Mouse (Mus musculus) kidney, postnatal 0 days (tissue): ENCODE measurements around the gene Usp6nl. TPM values are rescaled to one million over a fixed set of nuclear protein-coding genes. Genes with fewer than 3 reads are reported as not detected.

Experiments
- ATAC-seq: fragments of 200-750 bp; cut with Nextera tagmentation; replicated peaks from 2 replicates; pipeline ENCODE4 v1.8.0; 2017; ENCODE audit warnings: low read depth, moderate number of reproducible peaks, moderate TSS enrichment, moderate library complexity; ENCODE audit not compliant: low FRiP score
- DNase-seq: peaks from one replicate; pipeline ENCODE4 v3.0.0-alpha.2; 2016; ENCODE audit warnings: low spot score
- H3K27ac ChIP-seq: fragments of 300-500 bp; sonication (generic); 2 replicates; pipeline ENCODE4 v1.5.1; 2014; ENCODE audit warnings: mild to moderate bottlenecking
- H3K27me3 ChIP-seq: fragments of 300-500 bp; sonication (generic); 2 replicates; pipeline ENCODE4 v1.6.1; 2014; ENCODE audit warnings: low read length, mixed read lengths; ENCODE audit not compliant: insufficient read depth
- H3K36me3 ChIP-seq: fragments of 300-500 bp; sonication (generic); 2 replicates; pipeline ENCODE4 v1.6.1; 2014; ENCODE audit warnings: low read length, mixed read lengths; ENCODE audit not compliant: insufficient read depth
- H3K4me1 ChIP-seq: fragments of 300-500 bp; sonication (generic); replicated peaks from 2 replicates; pipeline ENCODE4 v1.6.1; 2014; ENCODE audit warnings: antibody characterized with exemption, low read length, mixed read lengths; ENCODE audit not compliant: insufficient read depth
- H3K4me2 ChIP-seq: fragments of 300-500 bp; sonication (generic); 2 replicates; pipeline ENCODE4 v1.6.1; 2014; ENCODE audit warnings: mild to moderate bottlenecking, low read length, moderate library complexity, mixed read lengths
- H3K4me3 ChIP-seq: fragments of 300-500 bp; sonication (generic); replicated peaks from 2 replicates; pipeline ENCODE4 v1.5.1; 2014; ENCODE audit warnings: low read depth, low read length
- H3K9ac ChIP-seq: fragments of 300-500 bp; sonication (generic); 2 replicates; pipeline ENCODE4 v1.6.1; 2014; ENCODE audit warnings: low read depth, low read length
- H3K9me3 ChIP-seq: fragments of 300-500 bp; sonication (generic); replicated peaks from 2 replicates; pipeline ENCODE4 v1.6.1; 2016; ENCODE audit warnings: low read length, inconsistent platforms, mixed read lengths
- CTCF ChIP-seq: IDR thresholded peaks from 2 replicates; pipeline ENCODE4 v1.5.1; 2016; ENCODE audit warnings: antibody characterized with exemption, low read depth, mild to moderate bottlenecking, moderate library complexity
- WGBS: fragments of 180-500 bp; shearing (Covaris S2); extraction: QIAGEN DNeasy Blood & Tissue Kit; methylation state at CpG from one replicate; pipeline ENCODE4 v1.1.7; 2014; 5-methylcytosine and 5-hydroxymethylcytosine counted together
- polyA plus RNA-seq: library from polyadenylated mRNA; unstranded; fragments of >200 nt; fragmentation: Nextera tagmentation; extraction: Ambion mirVana; gene quantifications from 2 replicates; pipeline ENCODE4 v1.2.1, GENCODE M21; 2015

The Usp6nl gene
- polyA plus RNA-seq, 1 experiment from 2014 or later: 9.8 TPM

DNA sequence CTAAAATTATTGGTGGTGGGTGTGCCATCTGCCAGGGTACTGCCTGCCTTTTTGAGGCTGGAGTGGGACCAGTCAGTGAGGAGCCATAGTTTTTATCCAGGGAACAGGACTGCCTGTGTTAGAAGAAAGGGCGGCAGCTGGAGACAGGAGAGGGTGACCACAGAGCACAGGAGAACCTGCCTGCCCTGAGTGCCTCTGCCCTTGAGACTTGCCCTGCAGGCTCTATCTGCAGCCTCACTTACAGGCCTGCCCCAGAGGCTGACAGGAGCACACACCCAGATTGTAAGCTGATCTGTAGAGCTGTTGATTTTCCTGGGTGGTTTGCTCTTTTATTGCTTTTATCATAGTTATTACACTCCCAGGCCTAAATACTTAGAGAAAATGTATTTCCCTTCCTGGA, 85.2 kb downstream of the Usp6nl start:
- Histone ChIP-seq H3K4me3 (no peak overlapping the region), H3K9ac (no peak overlapping the region), H3K4me2 (no peak overlapping the region), H3K9me3 (no peaks in the 10 kb centered on the region), H3K27me3 (no peaks in the 10 kb centered on the region), H3K4me1 (no peaks in the 10 kb centered on the region), H3K36me3 (no peaks in the 10 kb centered on the region), H3K27ac (0 out of 2 replicates have a peak overlapping the region, but pooled peaks have one; percentile 10)
- no peak for DNase-seq
- TF ChIP-seq CTCF: no peak
- no peak for ATAC-seq
- WGBS: 59% methylated on average over 1 of the region's 1 CpGs

DNA sequence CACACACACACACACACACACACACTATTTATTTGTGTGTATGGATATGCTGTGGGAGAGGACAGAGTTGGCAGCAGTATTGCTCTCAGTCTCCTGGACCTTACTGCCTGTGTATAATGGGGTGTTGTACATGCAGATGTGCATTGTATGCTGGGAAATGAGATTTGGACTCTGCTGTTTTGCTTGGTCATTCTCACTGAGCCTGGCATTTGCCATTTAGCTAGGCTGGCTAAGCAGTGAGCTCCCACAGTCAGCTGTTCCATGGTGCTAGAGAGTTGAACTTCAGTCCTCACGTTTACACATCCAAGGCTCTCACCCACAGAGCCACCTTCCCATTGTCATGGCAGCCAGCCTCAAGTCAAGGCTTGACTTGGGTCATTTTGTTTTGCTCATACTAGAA, 90.2 kb downstream of the Usp6nl start:
- WGBS: 77% methylated on average over 1 of the region's 1 CpGs
- ATAC-seq: 0 out of 2 replicates have a peak, but pooled peaks have one; percentile 33
- peaks cover 5% of the 10 kb centered on the region for H3K36me3 ChIP-seq

DNA sequence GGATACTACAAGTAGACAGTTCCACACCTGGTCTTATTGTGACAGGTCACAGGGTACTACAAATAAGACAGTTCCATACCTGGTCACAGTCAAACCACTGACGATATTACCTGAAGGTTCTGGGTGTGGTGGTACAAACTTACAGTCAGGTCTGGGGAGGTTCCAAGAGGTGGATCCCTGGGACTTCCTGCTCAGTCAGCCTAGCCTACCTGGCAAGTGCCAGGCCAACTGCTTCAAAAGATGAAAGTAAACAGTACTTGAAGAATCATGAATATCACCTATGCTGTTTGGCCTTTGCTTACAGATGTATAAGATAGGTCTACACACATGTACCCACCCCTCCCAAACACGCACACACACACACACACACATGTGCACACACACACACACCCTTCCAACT, 91.3 kb downstream of the Usp6nl start:
- no peak overlapping the region for H3K9ac ChIP-seq
- 88% methylated on average over 2 of the region's 2 CpGs for WGBS
- no peak for ATAC-seq

More for the DNA sequence above, 90.2 kb downstream of the Usp6nl start:
- no peaks in the 10 kb centered on the region for H3K4me1 ChIP-seq
- H3K27ac ChIP-seq: no peak overlapping the region
- H3K4me2 ChIP-seq: no peak overlapping the region
- H3K9ac ChIP-seq: no peak overlapping the region
- H3K9me3 ChIP-seq: no peaks in the 10 kb centered on the region
- H3K4me3 ChIP-seq: no peak overlapping the region
- H3K27me3 ChIP-seq: no peaks in the 10 kb centered on the region
- no peak for TF ChIP-seq CTCF
- no peak for DNase-seq

DNA sequence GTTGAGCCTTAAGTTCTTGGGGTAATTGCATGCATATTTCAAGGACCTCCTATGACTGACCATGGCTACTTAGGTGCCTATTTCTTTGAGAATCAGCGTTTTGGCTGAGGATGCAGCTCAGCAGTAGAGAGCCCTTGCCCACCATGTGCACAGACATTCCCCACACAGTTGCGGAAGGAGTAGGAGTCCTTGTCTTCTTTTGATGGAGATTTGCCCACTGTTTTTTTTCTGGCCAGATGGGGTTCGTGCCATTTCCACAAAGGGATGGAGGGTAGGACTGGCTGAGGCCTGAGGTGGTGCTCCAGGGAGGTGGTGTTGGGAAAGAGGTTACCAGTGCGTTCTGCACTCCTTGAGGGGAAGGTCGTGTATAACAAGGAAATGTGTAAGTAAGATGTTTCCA, 91.9 kb downstream of the Usp6nl start:
- TF ChIP-seq CTCF: no peak
- no peaks in the 10 kb centered on the region for H3K27me3 ChIP-seq
- H3K4me2 ChIP-seq: no peak overlapping the region
- no peak overlapping the region for H3K9ac ChIP-seq
- H3K27ac ChIP-seq: no peak overlapping the region
- 92% methylated on average over 5 of the region's 5 CpGs for WGBS
- ATAC-seq: no peak
- peaks cover 5% of the 10 kb centered on the region for H3K36me3 ChIP-seq
- H3K9me3 ChIP-seq: no peaks in the 10 kb centered on the region
- H3K4me3 ChIP-seq: no peak overlapping the region
- DNase-seq: no peak
- no peaks in the 10 kb centered on the region for H3K4me1 ChIP-seq

More for the DNA sequence above, 91.3 kb downstream of the Usp6nl start:
- Histone ChIP-seq H3K27ac (no peak overlapping the region), H3K4me3 (no peak overlapping the region), H3K4me1 (no peaks in the 10 kb centered on the region), H3K9me3 (no peaks in the 10 kb centered on the region), H3K36me3 (peaks cover 5% of the 10 kb centered on the region), H3K27me3 (no peaks in the 10 kb centered on the region), H3K4me2 (no peak overlapping the region)
- DNase-seq: no peak
- TF ChIP-seq CTCF: no peak

DNA sequence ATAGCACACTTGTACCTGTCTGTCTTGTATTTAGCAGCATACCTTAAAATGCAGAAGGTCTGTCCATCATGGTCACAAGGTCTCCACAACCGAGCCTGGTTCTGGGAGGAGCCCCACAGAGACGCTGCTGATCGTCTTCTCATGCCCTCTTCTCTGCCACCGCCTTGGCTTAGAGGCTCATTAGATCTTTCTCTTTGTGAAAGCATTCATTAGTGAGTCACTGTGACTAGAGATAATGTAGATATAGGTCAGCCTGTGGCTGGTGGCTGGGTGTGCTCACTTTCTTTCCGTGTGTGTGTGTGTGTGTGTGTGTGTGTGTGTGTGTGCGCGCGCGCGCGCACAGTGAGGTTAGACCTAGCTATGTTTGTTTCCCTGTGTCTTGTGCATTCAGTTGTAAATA, 94.7 kb downstream of the Usp6nl start:
- H3K9me3 ChIP-seq: no peaks in the 10 kb centered on the region
- DNase-seq: no peak
- no peak overlapping the region for H3K4me2 ChIP-seq
- H3K4me1 ChIP-seq: no peaks in the 10 kb centered on the region
- no peak overlapping the region for H3K4me3 ChIP-seq
- no peak overlapping the region for H3K9ac ChIP-seq
- 91% methylated on average over 11 of the region's 11 CpGs for WGBS
- no peaks in the 10 kb centered on the region for H3K27me3 ChIP-seq
- peaks cover 5% of the 10 kb centered on the region for H3K36me3 ChIP-seq
- no peak for TF ChIP-seq CTCF
- no peak for ATAC-seq
- no peak overlapping the region for H3K27ac ChIP-seq

DNA sequence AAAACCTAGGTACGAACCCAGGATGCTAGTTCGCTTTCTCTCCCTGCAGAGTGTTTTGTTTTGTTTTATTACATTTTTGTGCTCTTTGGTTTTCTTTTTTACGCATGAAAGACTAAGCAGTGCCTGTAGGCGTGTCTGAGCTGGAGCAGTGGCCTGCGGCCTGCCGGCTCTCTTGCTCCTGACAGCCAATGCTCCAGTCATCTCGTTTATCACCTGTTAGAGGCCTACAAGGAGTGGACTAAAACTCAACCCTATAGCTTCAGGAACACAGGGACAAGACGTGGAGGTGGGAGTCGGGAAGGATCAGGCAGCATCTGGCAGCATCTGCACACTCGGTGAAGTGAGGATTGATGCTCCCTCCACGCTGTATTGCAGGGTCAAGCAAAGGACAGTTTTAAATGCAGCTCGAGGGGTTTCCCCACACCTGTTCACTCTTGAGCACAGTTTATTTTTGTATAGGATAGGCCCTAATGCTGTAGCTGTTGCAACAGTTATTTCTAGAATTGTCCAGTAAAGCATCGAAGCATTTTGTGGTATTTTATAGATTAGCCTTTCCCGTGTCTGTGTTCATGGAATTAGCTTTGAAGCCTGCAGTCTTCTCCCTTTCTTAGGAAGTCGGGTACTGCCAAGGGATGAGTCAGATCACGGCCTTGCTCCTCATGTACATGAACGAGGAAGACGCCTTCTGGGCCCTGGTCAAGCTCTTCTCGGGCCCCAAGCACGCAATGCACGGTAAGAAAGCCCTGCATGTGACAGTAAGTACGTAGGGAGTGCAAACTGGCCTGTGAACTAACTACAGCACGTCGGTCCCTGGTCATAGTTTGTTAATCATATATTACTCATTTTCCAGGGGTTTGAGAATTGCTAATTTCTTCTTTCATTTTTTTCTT, 101.4 kb downstream of the Usp6nl start:
- Histone ChIP-seq H3K27ac (no peak overlapping the region), H3K9ac (peak overlapping the region; percentile 38; the same call in 1 of the 2 replicates), H3K4me1 (no peaks in the 10 kb centered on the region), H3K4me3 (no peak overlapping the region), H3K27me3 (no peaks in the 10 kb centered on the region), H3K9me3 (no peaks in the 10 kb centered on the region), H3K36me3 (peaks cover 15% of the 10 kb centered on the region), H3K4me2 (no peak overlapping the region)
- ATAC-seq: no peak
- 67% methylated on average over 24 of the region's 24 CpGs for whole genome bisulfite sequencing
- TF ChIP-seq CTCF: no peak
- DNase-seq: no peak
